Mouse (Mus musculus): ENCODE measurements around the gene Syncrip.
"Not testable (repeated sequence)": the region's sequence is repeated elsewhere in the genome, so short reads cannot be mapped to it uniquely, and the experiment has no call there.

Gene Syncrip

GRCm38 (mm10) chr9:88482829-88483396 is 539 bp upstream of the Syncrip start:
- peak; percentile 82 for DNase-seq (ENCODE audit: low spot score)

GRCm38 (mm10) chr9:88481791-88482160 is 598 bp downstream of the Syncrip start:
- DNase-seq (ENCODE audit: low spot score), result no peak

GRCm38 (mm10) chr9:88481061-88481790 is 1.1 kb downstream of the Syncrip start:
- no peak for DNase-seq (ENCODE audit: low spot score)

GRCm38 (mm10) chr9:88480120-88480519 is 2.3 kb downstream of the Syncrip start:
- DNase-seq (ENCODE audit: low spot score), result no peak

- DNase-seq (ENCODE audit: low spot score), result no peak
Measured at GRCm38 (mm10) chr9:88476138-88476537, 6.2 kb downstream of the Syncrip start.

- not testable (repeated sequence) for DNase-seq (ENCODE audit: low spot score)
Measured at GRCm38 (mm10) chr9:88461017-88461416, 21.4 kb downstream of the Syncrip start.

- DNase-seq (ENCODE audit: low spot score), result no peak
Measured at GRCm38 (mm10) chr9:88439991-88440390, 42.4 kb downstream of the Syncrip start.

- DNase-seq (ENCODE audit: low spot score), result no peak
Measured at GRCm38 (mm10) chr9:88439238-88439600, 43.2 kb downstream of the Syncrip start.

- DNase-seq (ENCODE audit: low spot score), result peak; percentile 94
Measured at GRCm38 (mm10) chr9:88438555-88439237, 43.7 kb downstream of the Syncrip start, which contains the start of gene Snx14. Snx14 (minus strand) TSS chr9:88438958.

GRCm38 (mm10) chr9:88438237-88438554 is 44.2 kb downstream of the Syncrip start:
- DNase-seq (ENCODE audit: low spot score), result no peak

GRCm38 (mm10) chr9:88437342-88438236 is 44.8 kb downstream of the Syncrip start:
- no peak for DNase-seq (ENCODE audit: low spot score)

- no peak for DNase-seq (ENCODE audit: low spot score)
Measured at GRCm38 (mm10) chr9:88424356-88424755, 58.0 kb downstream of the Syncrip start.

GRCm38 (mm10) chr9:88422428-88422827 is 59.9 kb downstream of the Syncrip start:
- DNase-seq (ENCODE audit: low spot score), result no peak

GRCm38 (mm10) chr9:88416752-88417151 is 65.6 kb downstream of the Syncrip start:
- no peak for DNase-seq (ENCODE audit: low spot score)

GRCm38 (mm10) chr9:88409978-88410377 is 72.4 kb downstream of the Syncrip start:
- DNase-seq (ENCODE audit: low spot score), result no peak

- no peak for DNase-seq (ENCODE audit: low spot score)
Measured at GRCm38 (mm10) chr9:88404515-88404914, 77.9 kb downstream of the Syncrip start.

- peak; percentile 8 for DNase-seq (ENCODE audit: low spot score)
Measured at GRCm38 (mm10) chr9:88404088-88404487, 78.3 kb downstream of the Syncrip start.

- no peak for DNase-seq (ENCODE audit: low spot score)
Measured at GRCm38 (mm10) chr9:88398461-88398860, 83.9 kb downstream of the Syncrip start.
